Mouse (Mus musculus) granulocyte monocyte progenitor cell, adult 5-6 weeks (primary cell): Measurements from ENCODE around the gene Gabrb1. TPM values are rescaled to one million over a fixed set of nuclear protein-coding genes. Genes with fewer than 3 reads are reported as not detected.

Experiments
- total RNA-seq, 2 experiments: library from RNA; stranded (forward) in 1 of 2; stranded (reverse) in 1 of 2; fragments of 200-712, 200-1000 nt in 1 of 2; fragments of >200 nt in 1 of 2; fragmentation: Nextera tagmentation in 1 of 2; gene quantifications; 2 replicates each; pipeline ENCODE4 v1.2.3; 2014 to 2017

Gene Gabrb1
- total RNA-seq, 2 experiments from 2014 or later = not detected

Other genes with a start within 250 kb of the Gabrb1 start
- not detected in 2 replicates for gene Cox7b2, start 109.9 kb upstream of the Gabrb1 start, total RNA-seq (2014; fragmentation: Nextera tagmentation)
- not detected in 2 replicates for gene Cox7b2, start 109.9 kb upstream of the Gabrb1 start, total RNA-seq (2017)
- not detected in 2 replicates for gene Gabra4, start 195 bp downstream of the Gabrb1 start, total RNA-seq (2014; fragmentation: Nextera tagmentation)
- not detected in 2 replicates for gene Gabra4, start 195 bp downstream of the Gabrb1 start, total RNA-seq (2017)